Mouse (Mus musculus) E14TG2a.4 (cell line): Measurements from ENCODE around the gene Nhsl1.

Experiments
- CTCF ChIP-seq: conservative IDR thresholded peaks from 2 replicates; pipeline ENCODE4 v1.5.1; 2014; ENCODE audit warnings: low read length
- NANOG ChIP-seq: IDR thresholded peaks from 2 replicates; pipeline ENCODE4 v1.6.1; 2014; ENCODE audit warnings: borderline replicate concordance, low read length, mixed read lengths
- POU5F1 ChIP-seq: IDR thresholded peaks from 2 replicates; pipeline ENCODE4 v1.6.1; 2014; ENCODE audit warnings: low read length, borderline replicate concordance

DNA sequence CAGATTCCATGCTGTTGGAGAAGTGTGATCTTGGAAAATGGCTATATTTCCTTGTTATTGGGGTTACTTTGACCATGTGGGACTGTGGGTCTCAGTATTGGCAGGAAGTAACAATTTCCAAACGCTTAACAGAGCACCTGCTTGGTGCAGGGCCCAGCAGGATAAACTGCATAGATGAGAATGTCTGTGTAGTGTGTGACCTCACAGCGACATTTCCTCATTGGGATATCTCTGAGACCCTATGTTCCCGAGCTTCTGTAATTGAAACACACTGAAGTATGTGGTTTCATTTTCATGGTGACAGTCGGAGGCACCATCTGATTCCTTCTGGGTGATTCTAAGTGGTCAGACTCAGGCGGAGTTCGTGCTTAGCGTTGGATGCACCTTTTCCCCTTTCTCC is 75.5 kb downstream of the Nhsl1 start:
- TF ChIP-seq CTCF, result no peak
- TF ChIP-seq NANOG, result no peak
- TF ChIP-seq POU5F1, result no peak
